ENCODE assay signal across 10 mouse cellular contexts in the genomic region with DNA sequence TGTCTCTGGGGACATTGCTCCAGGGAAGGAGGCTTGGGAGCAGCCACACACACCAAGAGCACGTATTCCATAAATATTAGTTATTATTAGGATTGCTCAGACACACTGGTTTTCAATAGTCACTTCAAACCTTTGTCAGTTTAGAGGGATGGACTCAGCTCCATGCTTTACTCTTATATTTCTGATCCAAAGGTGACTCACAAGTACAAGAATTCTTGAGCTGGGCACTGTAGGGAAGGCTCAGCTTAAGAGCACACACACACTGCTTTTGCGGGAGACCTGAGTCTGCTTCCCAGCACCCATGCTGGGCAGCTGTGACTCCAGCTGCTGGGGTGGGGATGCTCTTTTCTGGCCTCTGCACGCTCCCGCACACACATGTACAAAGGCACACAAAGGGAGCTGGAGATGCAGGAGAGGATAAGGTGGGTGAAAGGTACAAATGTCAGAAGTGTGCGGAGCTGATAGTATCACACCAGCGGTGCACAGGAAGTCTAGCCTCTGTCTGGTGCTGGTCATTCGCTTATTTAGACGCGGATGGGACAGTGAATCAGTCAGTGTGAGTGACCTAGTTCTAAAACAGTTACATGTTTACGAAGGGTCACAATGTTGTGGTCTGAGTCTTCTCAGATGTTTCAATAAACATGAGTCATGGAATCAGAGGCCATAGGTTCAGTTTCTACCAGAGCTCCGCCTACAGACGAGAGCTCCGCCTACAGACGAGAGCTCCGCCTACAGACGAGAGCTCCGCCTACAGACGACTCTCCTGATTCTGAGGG. TPM values are rescaled to one million over a fixed set of nuclear protein-coding genes. Genes with fewer than 3 reads are reported as not detected.
DNase-seq lines count a peak whose midpoint lies in the region; ATAC-seq and TF ChIP-seq lines count a peak whose summit lies in the region.
"Had no signal": no experiment of that assay in that cellular context is flagged by ENCODE, and none has a peak within 500 bp of the region (broad histone marks: within the 10 kb centered on the region; RNA-seq: fewer than 3 reads in every experiment).

No protein-coding gene starts in this region.

- H3K9me3 ChIP-seq in forebrain, embryonic 10.5 days, result peaks cover 3% of the 10 kb centered on the region; the same call in 1 of the 2 replicates
- no peaks in the 10 kb centered on the region for H3K9me3 ChIP-seq in forebrain, embryonic 15.5 days
- no peaks in the 10 kb centered on the region for H3K9me3 ChIP-seq in kidney, embryonic 16.5 days (ENCODE audit: low read length)
- no peaks in the 10 kb centered on the region for H3K9me3 ChIP-seq in liver, embryonic 14.5 days (ENCODE audit: control insufficient read depth, low read length)
- H3K9me3 ChIP-seq: neural tube, embryonic 13.5 days had no signal

- peak overlapping the region; percentile 86; the same call in 1 of the 2 replicates for H3K27ac ChIP-seq in forebrain, embryonic 10.5 days
- H3K27ac ChIP-seq in forebrain, embryonic 15.5 days (replicated peaks), result no peak overlapping the region
- peak overlapping the region; percentile 97 for H3K27ac ChIP-seq in kidney, embryonic 16.5 days (ENCODE audit: low read length)
- peak overlapping the region; percentile 49 for H3K27ac ChIP-seq in brown adipose tissue, adult 24 weeks (replicated peaks; ENCODE audit: low read depth, low read length)
- peak overlapping the region; percentile 100 for H3K27ac ChIP-seq in liver, embryonic 14.5 days

- peaks cover 16% of the 10 kb centered on the region for H3K4me1 ChIP-seq in forebrain, embryonic 10.5 days
- peaks cover 10% of the 10 kb centered on the region for H3K4me1 ChIP-seq in forebrain, embryonic 15.5 days
- peaks cover 24% of the 10 kb centered on the region for H3K4me1 ChIP-seq in kidney, embryonic 16.5 days (ENCODE audit: insufficient read depth, low read length)
- H3K4me1 ChIP-seq in brown adipose tissue, adult 24 weeks (ENCODE audit: control insufficient read depth, insufficient read depth, insufficient read length, low read length), result peaks cover 5% of the 10 kb centered on the region; the same call in 1 of the 2 replicates
- peaks cover 26 to 42% of the 10 kb centered on the region in 2 experiments for H3K4me1 ChIP-seq in liver, embryonic 14.5 days (replicated peaks; ENCODE audit: control insufficient read depth in 2 of 2, insufficient read depth in 2 of 2, low read length in 1 of 2)

- no peaks in the 10 kb centered on the region for H3K27me3 ChIP-seq in forebrain, embryonic 10.5 days (ENCODE audit: poor library complexity, severe bottlenecking)
- no peaks in the 10 kb centered on the region for H3K27me3 ChIP-seq in forebrain, embryonic 15.5 days
- no peaks in the 10 kb centered on the region for H3K27me3 ChIP-seq in kidney, embryonic 16.5 days (ENCODE audit: insufficient read depth, low read length)
- H3K27me3 ChIP-seq in liver, embryonic 14.5 days (ENCODE audit: control insufficient read depth, insufficient read depth, low read length), result no peaks in the 10 kb centered on the region
- H3K27me3 ChIP-seq: neural tube, embryonic 13.5 days had no signal

- DNase-seq in forebrain, embryonic 10.5 days (ENCODE audit: extremely low spot score, low spot score), result no peak
- DNase-seq in kidney, postnatal 36 days, result no peak
- DNase-seq in liver, embryonic 14.5 days (ENCODE audit: low read depth in 3 of 3, low spot score in 3 of 3), result peak in 1 of 3 experiments; percentile 31
- DNase-seq in right cerebral cortex, postnatal 14 days, result no peak
- DNase-seq in urinary bladder, postnatal 4 days (ENCODE audit: low spot score in 2 of 2), result no peak

- no peak overlapping the region for H3K9ac ChIP-seq in forebrain, embryonic 15.5 days (replicated peaks)
- 0 out of 2 replicates have a peak overlapping the region, but pooled peaks have one; percentile 34 for H3K9ac ChIP-seq in kidney, embryonic 16.5 days (replicated peaks; ENCODE audit: low read length)
- H3K9ac ChIP-seq in liver, embryonic 14.5 days (replicated peaks), result peak overlapping the region; percentile 94
- H3K9ac ChIP-seq: neural tube, embryonic 13.5 days had no signal

- no peak overlapping the region for H3K4me3 ChIP-seq in forebrain, embryonic 10.5 days
- H3K4me3 ChIP-seq in forebrain, embryonic 15.5 days, result no peak overlapping the region
- H3K4me3 ChIP-seq in kidney, embryonic 16.5 days (ENCODE audit: low read length), result no peak overlapping the region
- no peak overlapping the region for H3K4me3 ChIP-seq in brown adipose tissue, adult 24 weeks (ENCODE audit: insufficient read depth, low read depth, low read length)
- no peak overlapping the region for H3K4me3 ChIP-seq in liver, embryonic 14.5 days (ENCODE audit: insufficient read depth in 1 of 2, low read depth in 2 of 2, low read length in 2 of 2)
- H3K4me3 ChIP-seq: neural tube, embryonic 13.5 days had no signal

- no peak for TF ChIP-seq CTCF in liver, embryonic 14.5 days (IDR thresholded peaks at IDR 0.05; ENCODE audit: low read depth)

- 93% methylated on average over 18 of the region's 18 CpGs for WGBS in forebrain, embryonic 10.5 days
- 92% methylated on average over 18 of the region's 18 CpGs for WGBS in forebrain, embryonic 15.5 days
- 71% methylated on average over 18 of the region's 18 CpGs for WGBS in kidney, embryonic 16.5 days
- 82% methylated on average over 18 of the region's 18 CpGs for WGBS in liver, embryonic 14.5 days (ENCODE audit: insufficient replicate concordance)

- ATAC-seq in forebrain, embryonic 15.5 days (replicated peaks), result no peak
- no peak for ATAC-seq in kidney, embryonic 16.5 days (ENCODE audit: low FRiP score, low TSS enrichment)
- ATAC-seq in liver, embryonic 14.5 days (ENCODE audit: insufficient read depth), result no peak

- no peak overlapping the region for H3K4me2 ChIP-seq in forebrain, embryonic 15.5 days (replicated peaks)
- no peak overlapping the region for H3K4me2 ChIP-seq in kidney, embryonic 16.5 days (replicated peaks; ENCODE audit: low read depth, low read length)
- H3K4me2 ChIP-seq in liver, embryonic 14.5 days (ENCODE audit: low read depth), result no peak overlapping the region

- no peaks in the 10 kb centered on the region for H3K36me3 ChIP-seq in forebrain, embryonic 10.5 days (replicated peaks)
- H3K36me3 ChIP-seq in forebrain, embryonic 15.5 days, result no peaks in the 10 kb centered on the region
- H3K36me3 ChIP-seq in kidney, embryonic 16.5 days (ENCODE audit: insufficient read depth, low read length), result no peaks in the 10 kb centered on the region
- H3K36me3 ChIP-seq in liver, embryonic 14.5 days (replicated peaks; ENCODE audit: control insufficient read depth, insufficient read depth, low read depth), result no peaks in the 10 kb centered on the region
- H3K36me3 ChIP-seq: neural tube, embryonic 13.5 days had no signal

- no peak for TF ChIP-seq EP300 in liver, embryonic 14.5 days (IDR thresholded peaks at IDR 0.05; ENCODE audit: low read depth)

RNA-seq across cellular contexts. Expression of a gene that starts 12.0 kb away (rescaled TPM):
- not detected in 2 replicates for polyA plus RNA-seq in forebrain, embryonic 10.5 days (2016; fragmentation: Nextera tagmentation; extraction: Ambion mirVana)
- polyA plus RNA-seq in forebrain, embryonic 15.5 days (2015; fragmentation: Nextera tagmentation; extraction: Ambion mirVana), result not detected in 2 replicates
- polyA plus RNA-seq in kidney, embryonic 16.5 days (2015; fragmentation: Nextera tagmentation; extraction: Ambion mirVana), result 0.21 and 0.28 TPM in 2 replicates
- not detected in 2 replicates for polyA plus RNA-seq in brown adipose tissue, adult 24 weeks (2012; ENCODE audit: insufficient read depth, insufficient read length, missing spikeins)
- 0.23 and 0.32 TPM in 2 replicates for polyA plus RNA-seq in liver, embryonic 14.5 days (2012; rRNA removed)
- 0.14 and 0.45 TPM in 2 replicates for polyA plus RNA-seq in liver, embryonic 14.5 days (2014; fragmentation: Nextera tagmentation; extraction: Ambion mirVana)
- polyA plus RNA-seq: frontal cortex, adult 2 months; neural tube, embryonic 13.5 days had no signal

RNA-seq across cellular contexts. Expression of a gene that starts 16.5 kb away (rescaled TPM):
- polyA plus RNA-seq in forebrain, embryonic 10.5 days (2016; fragmentation: Nextera tagmentation; extraction: Ambion mirVana), result 0.02 and 0.11 TPM in 2 replicates
- polyA plus RNA-seq in forebrain, embryonic 15.5 days (2015; fragmentation: Nextera tagmentation; extraction: Ambion mirVana), result 0.51 and 0.67 TPM in 2 replicates
- 0.17 and 0.63 TPM in 2 replicates for polyA plus RNA-seq in kidney, embryonic 16.5 days (2015; fragmentation: Nextera tagmentation; extraction: Ambion mirVana)
- polyA plus RNA-seq in brown adipose tissue, adult 24 weeks (2012; ENCODE audit: insufficient read depth, insufficient read length, missing spikeins), result not detected in 2 replicates
- 0.06 TPM in 2 replicates for polyA plus RNA-seq in liver, embryonic 14.5 days (2012; rRNA removed)
- polyA plus RNA-seq in liver, embryonic 14.5 days (2014; fragmentation: Nextera tagmentation; extraction: Ambion mirVana), result 0.03 and 0.14 TPM in 2 replicates

RNA-seq across cellular contexts. Expression of a gene that starts 20.1 kb away (rescaled TPM):
- polyA plus RNA-seq in forebrain, embryonic 10.5 days (2016; fragmentation: Nextera tagmentation; extraction: Ambion mirVana), result 111 and 113 TPM in 2 replicates
- 118 TPM in 2 replicates for polyA plus RNA-seq in forebrain, embryonic 15.5 days (2015; fragmentation: Nextera tagmentation; extraction: Ambion mirVana)
- 89.5 and 92.1 TPM in 2 replicates for polyA plus RNA-seq in kidney, embryonic 16.5 days (2015; fragmentation: Nextera tagmentation; extraction: Ambion mirVana)
- polyA plus RNA-seq in brown adipose tissue, adult 24 weeks (2012; ENCODE audit: insufficient read depth, insufficient read length, missing spikeins), result 27.2 and 29.0 TPM in 2 replicates
- polyA plus RNA-seq in liver, embryonic 14.5 days (2012; rRNA removed), result 22.7 and 30.4 TPM in 2 replicates
- polyA plus RNA-seq in liver, embryonic 14.5 days (2014; fragmentation: Nextera tagmentation; extraction: Ambion mirVana), result 53.9 and 55.3 TPM in 2 replicates
